Mouse (Mus musculus) thymus, adult 18-20 months (tissue): ENCODE measurements around the gene Fto.

Experiments used
- DNase-seq, 2 experiments: peaks; one replicate each; pipeline ENCODE4 v3.0.0; 2022; ENCODE audit warnings: mixed read lengths in 2 of 2

The Fto gene

GRCm38 (mm10) chr8:91395340-91396055, 82.2 kb downstream of the Fto start:
- DNase-seq = no peak

- DNase-seq = no peak
Measured at GRCm38 (mm10) chr8:91398053-91398452, 84.7 kb downstream of the Fto start.

GRCm38 (mm10) chr8:91402980-91403975, 90.0 kb downstream of the Fto start:
- DNase-seq = no peak

- DNase-seq = no peak
Measured at GRCm38 (mm10) chr8:91404311-91404710, 91.0 kb downstream of the Fto start.

- DNase-seq = no peak
Measured at GRCm38 (mm10) chr8:91405099-91405498, 91.8 kb downstream of the Fto start.

- DNase-seq = no peak
Measured at GRCm38 (mm10) chr8:91406624-91407290, 93.4 kb downstream of the Fto start.

- no peak for DNase-seq
Measured at GRCm38 (mm10) chr8:91407880-91408279, 94.6 kb downstream of the Fto start.

- DNase-seq = no peak
Measured at GRCm38 (mm10) chr8:91410007-91410406, 96.7 kb downstream of the Fto start.

- DNase-seq = no peak
Measured at GRCm38 (mm10) chr8:91424491-91425074, 111.3 kb downstream of the Fto start.

- DNase-seq = no peak
Measured at GRCm38 (mm10) chr8:91425251-91425866, 112.0 kb downstream of the Fto start.

- no peak for DNase-seq
Measured at GRCm38 (mm10) chr8:91426496-91426895, 113.2 kb downstream of the Fto start.

GRCm38 (mm10) chr8:91430333-91430940, 117.1 kb downstream of the Fto start:
- DNase-seq = no peak

- DNase-seq = no peak
Measured at GRCm38 (mm10) chr8:91436036-91436435, 122.7 kb downstream of the Fto start.

- DNase-seq = no peak
Measured at GRCm38 (mm10) chr8:91443911-91444310, 130.6 kb downstream of the Fto start.

- DNase-seq = no peak
Measured at GRCm38 (mm10) chr8:91444636-91445410, 131.5 kb downstream of the Fto start.

- no peak for DNase-seq
Measured at GRCm38 (mm10) chr8:91445516-91445915, 132.2 kb downstream of the Fto start.

- no peak for DNase-seq
Measured at GRCm38 (mm10) chr8:91446008-91446407, 132.7 kb downstream of the Fto start.

- DNase-seq = no peak
Measured at GRCm38 (mm10) chr8:91448667-91449329, 135.5 kb downstream of the Fto start.

- DNase-seq = no peak
Measured at GRCm38 (mm10) chr8:91454926-91455325, 141.6 kb downstream of the Fto start.

- no peak for DNase-seq
Measured at GRCm38 (mm10) chr8:91455591-91455990, 142.3 kb downstream of the Fto start.

GRCm38 (mm10) chr8:91458016-91458415, 144.7 kb downstream of the Fto start:
- no peak for DNase-seq
